Mouse (Mus musculus): ENCODE measurements around the gene Obscn. TPM values are rescaled to one million over a fixed set of nuclear protein-coding genes. Genes with fewer than 3 reads are reported as not detected.

Obscn gene
- total and polyA plus RNA-seq, 2 experiments from 2014 or later, result 107 to 245 TPM

DNA sequence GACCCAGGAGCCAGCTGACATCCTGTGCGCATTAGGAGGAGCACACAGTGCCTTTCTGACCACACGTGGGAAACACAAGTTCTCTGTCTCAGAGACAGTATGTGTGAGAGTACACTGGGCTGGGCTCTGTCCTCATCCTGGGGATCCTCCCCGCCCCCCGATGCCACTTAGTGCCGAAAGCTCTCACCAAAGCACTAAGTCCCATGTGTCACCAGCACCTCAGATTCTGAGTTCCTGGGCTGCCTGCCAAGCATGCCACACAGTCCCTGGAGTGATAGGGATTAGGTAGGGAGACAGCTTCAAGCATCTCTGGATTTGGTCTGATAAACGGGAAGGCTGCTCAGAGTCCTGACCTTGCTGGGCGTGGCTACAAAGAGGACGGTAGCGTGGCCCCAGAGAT lies 145.4 kb downstream of the Obscn start:
- TF ChIP-seq EP300 (IDR thresholded peaks at IDR 0.05; ENCODE audit: low read depth) (peak; percentile 72; the same call in 1 of the 2 replicates), CTCF (IDR thresholded peaks at IDR 0.05; ENCODE audit: low read depth) (no peak)
- Histone ChIP-seq H3K9me3 (replicated peaks; ENCODE audit: control insufficient read depth, low read length) (no peaks in the 10 kb centered on the region), H3K9ac (replicated peaks; ENCODE audit: low read depth, low read length) (no peak overlapping the region), H3K36me3 (replicated peaks; ENCODE audit: control insufficient read depth, insufficient read depth, low read length) (peaks cover 55% of the 10 kb centered on the region), H3K27me3 (ENCODE audit: control insufficient read depth, insufficient read depth, low read length) (peaks cover 5% of the 10 kb centered on the region; the same call in 1 of the 2 replicates), H3K4me2 (ENCODE audit: low read depth, low read length) (no peak overlapping the region; the same call in 1 of the 2 replicates), H3K4me1 (ENCODE audit: control insufficient read depth, insufficient read depth) (peaks cover 75% of the 10 kb centered on the region), H3K27ac (ENCODE audit: low read depth) (peak overlapping the region; percentile 73), H3K4me3 (ENCODE audit: low read depth, low read length) (no peak overlapping the region)
- WGBS, result 36% methylated on average over 9 of the region's 9 CpGs
- DNase-seq (ENCODE audit: low spot score), result peak; percentile 80
- peak; percentile 72 for ATAC-seq (ENCODE audit: insufficient read depth, low read depth)

DNA sequence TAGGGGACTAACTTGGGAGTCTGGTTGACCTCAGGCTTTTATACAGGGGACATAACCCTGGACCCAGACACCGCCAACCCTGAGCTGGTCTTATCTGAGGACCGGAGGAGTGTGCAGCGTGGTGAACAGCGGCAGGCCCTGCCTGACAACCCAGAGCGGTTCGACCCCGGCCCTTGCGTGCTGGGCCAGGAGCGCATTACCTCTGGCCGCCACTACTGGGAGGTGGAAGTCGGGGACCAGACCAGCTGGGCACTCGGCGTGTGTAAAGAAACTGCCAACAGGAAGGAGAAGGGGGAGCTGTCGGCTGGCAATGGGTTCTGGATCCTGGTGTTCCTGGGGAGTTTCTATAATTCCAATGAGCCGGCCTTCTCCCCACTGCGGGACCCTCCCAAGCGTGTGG lies 146.1 kb downstream of the Obscn start:
- Histone ChIP-seq H3K4me2 (ENCODE audit: low read depth, low read length) (no peak overlapping the region), H3K4me1 (ENCODE audit: control insufficient read depth, insufficient read depth) (peaks cover 73% of the 10 kb centered on the region), H3K27ac (ENCODE audit: low read depth) (peak overlapping the region; percentile 73)

DNA sequence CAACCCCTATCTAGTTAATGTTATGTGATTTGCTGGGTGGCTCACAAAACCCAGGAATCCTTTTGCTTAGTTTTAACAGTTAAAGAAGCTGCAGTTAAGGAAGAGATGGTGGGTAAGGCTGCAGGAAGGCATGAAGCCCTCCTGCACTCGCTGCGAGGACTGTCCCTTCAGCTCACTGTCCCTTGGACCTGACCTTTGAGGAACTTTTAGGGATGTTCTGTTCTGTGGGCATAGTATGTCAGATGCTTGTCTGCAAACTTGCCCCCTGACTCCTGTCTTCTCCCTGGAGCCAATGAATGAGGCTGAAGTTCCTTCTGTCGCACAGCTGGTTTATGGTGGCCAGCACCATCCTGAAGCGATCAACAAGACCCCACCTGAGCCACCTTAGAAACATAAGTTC lies 147.0 kb downstream of the Obscn start:
- no peak overlapping the region; the same call in 1 of the 2 replicates for H3K27ac ChIP-seq (ENCODE audit: low read depth)
- peaks cover 73% of the 10 kb centered on the region for H3K4me1 ChIP-seq (ENCODE audit: control insufficient read depth, insufficient read depth)
- no peak overlapping the region for H3K9ac ChIP-seq (replicated peaks; ENCODE audit: low read depth, low read length)
- TF ChIP-seq CTCF (IDR thresholded peaks at IDR 0.05; ENCODE audit: low read depth), result no peak
- ATAC-seq (ENCODE audit: insufficient read depth, low read depth) (no peak), DNase-seq (ENCODE audit: low spot score) (no peak)
- H3K4me2 ChIP-seq (ENCODE audit: low read depth, low read length), result no peak overlapping the region
- peaks cover 57% of the 10 kb centered on the region for H3K36me3 ChIP-seq (replicated peaks; ENCODE audit: control insufficient read depth, insufficient read depth, low read length)
- H3K9me3 ChIP-seq (replicated peaks; ENCODE audit: control insufficient read depth, low read length), result no peaks in the 10 kb centered on the region
- no peaks in the 10 kb centered on the region for H3K27me3 ChIP-seq (ENCODE audit: control insufficient read depth, insufficient read depth, low read length)
- H3K4me3 ChIP-seq (ENCODE audit: low read depth, low read length), result no peak overlapping the region
- 89% methylated on average over 4 of the region's 4 CpGs for WGBS

More for the DNA sequence above, 146.1 kb downstream of the Obscn start:
- H3K27me3 ChIP-seq (ENCODE audit: control insufficient read depth, insufficient read depth, low read length), result peaks cover 5% of the 10 kb centered on the region; the same call in 1 of the 2 replicates
- H3K36me3 ChIP-seq (replicated peaks; ENCODE audit: control insufficient read depth, insufficient read depth, low read length), result peaks cover 55% of the 10 kb centered on the region
- no peak for DNase-seq (ENCODE audit: low spot score)
- ATAC-seq (ENCODE audit: insufficient read depth, low read depth), result peak; percentile 22
- TF ChIP-seq CTCF (IDR thresholded peaks at IDR 0.05; ENCODE audit: low read depth) (no peak), EP300 (IDR thresholded peaks at IDR 0.05; ENCODE audit: low read depth) (no peak)
- no peak overlapping the region for H3K9ac ChIP-seq (replicated peaks; ENCODE audit: low read depth, low read length)
- 44% methylated on average over 17 of the region's 17 CpGs for WGBS
- no peak overlapping the region for H3K4me3 ChIP-seq (ENCODE audit: low read depth, low read length)
- no peaks in the 10 kb centered on the region for H3K9me3 ChIP-seq (replicated peaks; ENCODE audit: control insufficient read depth, low read length)

DNA sequence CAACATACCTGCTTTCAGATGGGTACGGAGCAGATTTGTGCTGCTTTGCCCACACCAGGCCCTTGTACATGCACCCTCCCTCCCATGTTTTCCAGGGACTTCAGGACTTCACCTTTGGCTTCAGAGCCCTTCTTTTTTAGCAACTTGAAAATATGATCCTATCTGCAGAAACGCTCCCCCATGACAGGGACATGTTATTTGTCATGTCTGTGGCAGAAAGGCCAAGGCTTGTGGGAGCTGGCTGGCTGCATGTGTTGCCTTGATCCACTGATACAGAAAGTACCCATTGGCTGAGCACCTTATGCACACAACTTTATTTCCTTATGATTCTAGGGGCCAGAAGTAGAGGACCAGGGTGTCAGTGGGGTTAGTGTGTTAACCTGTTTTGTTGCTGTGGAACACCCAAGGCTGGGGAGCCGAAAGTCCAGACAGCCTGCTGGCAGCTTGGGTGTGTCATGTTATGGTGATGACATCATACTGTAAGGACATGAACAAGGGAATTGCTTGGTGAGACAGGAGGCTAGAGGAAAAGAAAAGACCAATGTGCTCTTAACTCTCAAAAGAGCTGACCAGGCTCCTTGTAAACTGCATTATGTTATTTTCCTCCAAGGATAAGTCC lies 150.8 kb downstream of the Obscn start:
- WGBS, result 51% methylated on average over 3 of the region's 3 CpGs

DNA sequence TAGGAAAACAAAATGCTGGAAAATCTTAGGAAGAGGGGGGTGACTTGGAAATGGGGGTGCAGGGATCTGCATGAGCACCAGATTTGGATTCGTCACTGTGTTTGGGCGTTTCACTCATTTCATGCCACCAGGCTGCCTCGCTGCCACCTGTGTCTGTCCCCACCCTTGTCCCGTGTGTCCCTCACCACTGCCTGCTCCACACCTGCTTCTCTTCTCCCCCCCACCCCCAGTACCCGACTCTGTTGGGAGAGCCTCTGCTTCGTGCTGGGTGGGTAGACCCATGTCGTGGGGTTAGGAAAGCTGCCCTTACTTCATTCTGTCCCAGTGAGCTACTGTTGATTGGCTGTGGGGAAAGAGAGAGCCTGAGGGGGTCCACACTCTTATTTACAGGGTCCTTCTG lies 151.5 kb downstream of the Obscn start:
- ATAC-seq (ENCODE audit: insufficient read depth, low read depth) (no peak), DNase-seq (ENCODE audit: low spot score) (no peak)
- WGBS, result 66% methylated on average over 7 of the region's 7 CpGs
- no peaks in the 10 kb centered on the region for H3K27me3 ChIP-seq (ENCODE audit: control insufficient read depth, insufficient read depth, low read length)
- H3K4me1 ChIP-seq (ENCODE audit: control insufficient read depth, insufficient read depth), result peaks cover 71% of the 10 kb centered on the region
- no peak overlapping the region for H3K4me3 ChIP-seq (ENCODE audit: low read depth, low read length)
- TF ChIP-seq CTCF (IDR thresholded peaks at IDR 0.05; ENCODE audit: low read depth) (no peak), EP300 (IDR thresholded peaks at IDR 0.05; ENCODE audit: low read depth) (no peak)
- 0 out of 2 replicates have a peak overlapping the region, but pooled peaks have one; percentile 45 for H3K4me2 ChIP-seq (ENCODE audit: low read depth, low read length)
- no peaks in the 10 kb centered on the region for H3K9me3 ChIP-seq (replicated peaks; ENCODE audit: control insufficient read depth, low read length)
- H3K27ac ChIP-seq (ENCODE audit: low read depth), result peak overlapping the region; percentile 87
- peaks cover 68% of the 10 kb centered on the region for H3K36me3 ChIP-seq (replicated peaks; ENCODE audit: control insufficient read depth, insufficient read depth, low read length)
- H3K9ac ChIP-seq (replicated peaks; ENCODE audit: low read depth, low read length), result 0 out of 2 replicates have a peak overlapping the region, but pooled peaks have one; percentile 17

More for the DNA sequence above, 150.8 kb downstream of the Obscn start:
- 0 out of 2 replicates have a peak overlapping the region, but pooled peaks have one; percentile 87 for H3K27ac ChIP-seq (ENCODE audit: low read depth)
- H3K4me3 ChIP-seq (ENCODE audit: low read depth, low read length), result no peak overlapping the region
- no peaks in the 10 kb centered on the region for H3K27me3 ChIP-seq (ENCODE audit: control insufficient read depth, insufficient read depth, low read length)
- H3K4me1 ChIP-seq (ENCODE audit: control insufficient read depth, insufficient read depth), result peaks cover 69% of the 10 kb centered on the region
- no peaks in the 10 kb centered on the region for H3K9me3 ChIP-seq (replicated peaks; ENCODE audit: control insufficient read depth, low read length)
- H3K36me3 ChIP-seq (replicated peaks; ENCODE audit: control insufficient read depth, insufficient read depth, low read length), result peaks cover 75% of the 10 kb centered on the region
- no peak overlapping the region for H3K9ac ChIP-seq (replicated peaks; ENCODE audit: low read depth, low read length)
- no peak for DNase-seq (ENCODE audit: low spot score)
- ATAC-seq (ENCODE audit: insufficient read depth, low read depth), result no peak
- H3K4me2 ChIP-seq (ENCODE audit: low read depth, low read length), result no peak overlapping the region
- TF ChIP-seq EP300 (IDR thresholded peaks at IDR 0.05; ENCODE audit: low read depth) (no peak), CTCF (IDR thresholded peaks at IDR 0.05; ENCODE audit: low read depth) (no peak)

Measured in heart, postnatal 0 days (tissue).